Comparison of ENCODE assay signal across 11 mouse cellular contexts in the genomic region with DNA sequence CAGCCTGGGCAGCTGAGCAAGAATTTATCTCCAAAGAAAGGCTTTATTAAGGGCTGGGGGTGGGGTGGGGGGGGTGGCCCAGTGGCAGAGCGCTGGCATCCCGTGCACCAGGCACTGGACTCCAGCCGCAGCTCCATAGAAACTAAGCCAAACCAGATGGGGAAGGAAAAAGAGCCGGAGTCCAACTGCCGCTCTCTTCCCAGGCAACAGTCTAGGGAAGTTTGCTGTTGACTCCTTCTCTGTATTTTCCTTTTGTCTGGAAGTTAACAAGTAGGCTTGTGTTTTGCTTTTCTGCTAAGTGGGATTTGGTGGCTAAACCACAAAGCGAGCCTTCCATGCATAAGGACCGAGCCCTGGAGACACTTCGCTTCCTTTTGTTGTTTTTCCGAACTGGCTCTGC. TPM values are rescaled to one million over a fixed set of nuclear protein-coding genes. Genes with fewer than 3 reads are reported as not detected.
DNase-seq lines count a peak whose midpoint lies in the region; ATAC-seq and TF ChIP-seq lines count a peak whose summit lies in the region.
"Had no signal": no experiment of that assay in that cellular context is flagged by ENCODE, and none has a peak within 500 bp of the region (broad histone marks: within the 10 kb centered on the region; RNA-seq: fewer than 3 reads in every experiment).

No protein-coding gene starts in this region.

- 81% methylated on average over 9 of the region's 9 CpGs for WGBS in intestine, embryonic 16.5 days
- 82% methylated on average over 9 of the region's 9 CpGs for WGBS in intestine, postnatal 0 days
- WGBS in limb, embryonic 11.5 days, result 65% methylated on average over 9 of the region's 9 CpGs
- 75% methylated on average over 9 of the region's 9 CpGs for WGBS in midbrain, embryonic 15.5 days

- peak overlapping the region; percentile 78 for H3K4me3 ChIP-seq in erythroblast, embryonic 14.5 days (replicated peaks)
- no peak overlapping the region for H3K4me3 ChIP-seq in intestine, embryonic 16.5 days (ENCODE audit: low read length)
- H3K4me3 ChIP-seq in intestine, postnatal 0 days (ENCODE audit: low read depth, low read length), result no peak overlapping the region
- no peak overlapping the region for H3K4me3 ChIP-seq in limb, embryonic 11.5 days (ENCODE audit: low read depth, low read length)
- no peak overlapping the region for H3K4me3 ChIP-seq in midbrain, embryonic 15.5 days
- H3K4me3 ChIP-seq: lung, embryonic 15.5 days had no signal

- H3K27ac ChIP-seq in intestine, embryonic 16.5 days (ENCODE audit: low read length), result no peak overlapping the region
- H3K27ac ChIP-seq in intestine, postnatal 0 days (ENCODE audit: low read depth, low read length), result no peak overlapping the region
- no peak overlapping the region for H3K27ac ChIP-seq in limb, embryonic 11.5 days (replicated peaks; ENCODE audit: low read depth, low read length)
- H3K27ac ChIP-seq in midbrain, embryonic 15.5 days, result peak overlapping the region; percentile 51; the same call in 1 of the 2 replicates
- H3K27ac ChIP-seq: lung, embryonic 15.5 days had no signal

- H3K36me3 ChIP-seq in erythroblast, embryonic 14.5 days (ENCODE audit: control insufficient read depth), result peaks cover 83% of the 10 kb centered on the region
- H3K36me3 ChIP-seq in intestine, embryonic 16.5 days (ENCODE audit: control insufficient read depth, insufficient read depth, low read length), result peaks cover 3% of the 10 kb centered on the region; the same call in 1 of the 2 replicates
- peaks cover 6% of the 10 kb centered on the region for H3K36me3 ChIP-seq in intestine, postnatal 0 days (ENCODE audit: control insufficient read depth, insufficient read depth)
- H3K36me3 ChIP-seq in limb, embryonic 11.5 days (ENCODE audit: control insufficient read depth, insufficient read depth, low read length), result peaks cover 5% of the 10 kb centered on the region
- peaks cover 4% of the 10 kb centered on the region; the same call in 1 of the 2 replicates for H3K36me3 ChIP-seq in midbrain, embryonic 15.5 days (replicated peaks)

- H3K27me3 ChIP-seq in erythroblast, embryonic 14.5 days (ENCODE audit: control insufficient read depth), result no peaks in the 10 kb centered on the region
- H3K27me3 ChIP-seq in intestine, embryonic 16.5 days (replicated peaks; ENCODE audit: control insufficient read depth, insufficient read depth, low read length), result no peaks in the 10 kb centered on the region
- H3K27me3 ChIP-seq in intestine, postnatal 0 days (replicated peaks; ENCODE audit: control insufficient read depth, insufficient read depth, low read length), result no peaks in the 10 kb centered on the region
- no peaks in the 10 kb centered on the region for H3K27me3 ChIP-seq in limb, embryonic 11.5 days (ENCODE audit: control insufficient read depth, insufficient read depth, low read length)
- H3K27me3 ChIP-seq in midbrain, embryonic 15.5 days (replicated peaks), result no peaks in the 10 kb centered on the region; the same call in 1 of the 2 replicates
- H3K27me3 ChIP-seq: lung, embryonic 15.5 days had no signal

- DNase-seq in limb, embryonic 11.5 days (ENCODE audit: low spot score), result peak; percentile 39
- DNase-seq in frontal cortex, adult 2 months (ENCODE audit: extremely low spot score in 1 of 2, low spot score in 1 of 2), result no peak
- no peak for DNase-seq in retina, embryonic 14.5 days (ENCODE audit: low spot score)
- DNase-seq: cerebellum, postnatal 25 days; kidney, adult 18-20 months had no signal

- TF ChIP-seq CTCF in intestine, postnatal 0 days (IDR thresholded peaks at IDR 0.05; ENCODE audit: low read depth), result no peak

- peaks cover 26% of the 10 kb centered on the region for H3K9me3 ChIP-seq in erythroblast, embryonic 14.5 days (ENCODE audit: control insufficient read depth, low read length)
- no peaks in the 10 kb centered on the region for H3K9me3 ChIP-seq in intestine, embryonic 16.5 days (ENCODE audit: control insufficient read depth, low read length)
- no peaks in the 10 kb centered on the region for H3K9me3 ChIP-seq in intestine, postnatal 0 days (ENCODE audit: control insufficient read depth)
- no peaks in the 10 kb centered on the region for H3K9me3 ChIP-seq in limb, embryonic 11.5 days (ENCODE audit: control insufficient read depth, low read length)
- H3K9me3 ChIP-seq in midbrain, embryonic 15.5 days, result no peaks in the 10 kb centered on the region
- H3K9me3 ChIP-seq: lung, embryonic 15.5 days had no signal

- H3K9ac ChIP-seq in intestine, embryonic 16.5 days (ENCODE audit: low read depth, low read length), result peak overlapping the region; percentile 17; the same call in 1 of the 2 replicates
- H3K9ac ChIP-seq in intestine, postnatal 0 days (ENCODE audit: low read depth, low read length), result no peak overlapping the region
- no peak overlapping the region for H3K9ac ChIP-seq in limb, embryonic 11.5 days (ENCODE audit: low read length)
- H3K9ac ChIP-seq in midbrain, embryonic 15.5 days, result no peak overlapping the region
- H3K9ac ChIP-seq: lung, embryonic 15.5 days had no signal

- peaks cover 94% of the 10 kb centered on the region for H3K4me1 ChIP-seq in erythroblast, embryonic 14.5 days (ENCODE audit: control insufficient read depth)
- H3K4me1 ChIP-seq in intestine, embryonic 16.5 days (ENCODE audit: control insufficient read depth, insufficient read depth, low read length), result peaks cover 9% of the 10 kb centered on the region; the same call in 1 of the 2 replicates
- peaks cover 10% of the 10 kb centered on the region; the same call in 1 of the 2 replicates for H3K4me1 ChIP-seq in intestine, postnatal 0 days (replicated peaks; ENCODE audit: control insufficient read depth, insufficient read depth, low read length)
- peaks cover 9% of the 10 kb centered on the region for H3K4me1 ChIP-seq in limb, embryonic 11.5 days (ENCODE audit: control insufficient read depth, insufficient read depth, low read length)
- H3K4me1 ChIP-seq in midbrain, embryonic 15.5 days, result peaks cover 18% of the 10 kb centered on the region

- peak overlapping the region; percentile 11; the same call in 1 of the 2 replicates for H3K4me2 ChIP-seq in intestine, embryonic 16.5 days (ENCODE audit: low read depth, low read length)
- no peak overlapping the region for H3K4me2 ChIP-seq in intestine, postnatal 0 days (replicated peaks; ENCODE audit: low read depth)
- H3K4me2 ChIP-seq in limb, embryonic 11.5 days (ENCODE audit: low read depth, severe bottlenecking), result no peak overlapping the region
- no peak overlapping the region for H3K4me2 ChIP-seq in midbrain, embryonic 15.5 days
- H3K4me2 ChIP-seq: lung, embryonic 15.5 days had no signal

- no peak for ATAC-seq in erythroblast, adult 5-6 weeks (replicated peaks; ENCODE audit: low FRiP score, poor library complexity, severe bottlenecking)
- no peak for ATAC-seq in intestine, embryonic 16.5 days
- ATAC-seq in intestine, postnatal 0 days, result no peak
- ATAC-seq in limb, embryonic 11.5 days (ENCODE audit: insufficient number of reproducible peaks, low FRiP score, low TSS enrichment, low read depth), result no peak
- no peak for ATAC-seq in midbrain, embryonic 15.5 days (replicated peaks)

RNA-seq across cellular contexts. Expression of a gene that starts 2.7 kb away (rescaled TPM):
- polyA plus RNA-seq in erythroblast, embryonic 14.5 days (2012), result 42.1 and 83.7 TPM in 2 replicates
- 231 and 288 TPM in 2 replicates for total RNA-seq in erythroblast, adult 5-6 weeks (2015; ENCODE audit: low replicate concordance)
- 381 and 405 TPM in 2 replicates for total RNA-seq in erythroblast, adult 5-6 weeks (2017; ENCODE audit: low replicate concordance)
- polyA plus RNA-seq in intestine, embryonic 16.5 days (2015; fragmentation: Nextera tagmentation; extraction: Ambion mirVana), result 125 and 141 TPM in 2 replicates
- 145 and 158 TPM in 2 replicates for polyA plus RNA-seq in intestine, postnatal 0 days (2015; fragmentation: Nextera tagmentation; extraction: Ambion mirVana)
- 25.5 and 27.5 TPM in 2 replicates for polyA plus RNA-seq in limb, embryonic 11.5 days (2014; fragmentation: Nextera tagmentation; extraction: Ambion mirVana)
- 28.7 and 29.7 TPM in 2 replicates for polyA plus RNA-seq in midbrain, embryonic 15.5 days (2015; fragmentation: Nextera tagmentation; extraction: Ambion mirVana)
- polyA plus RNA-seq in frontal cortex, adult 2 months (2012; rRNA removed), result 34.9 and 35.9 TPM in 2 replicates

RNA-seq across cellular contexts. Expression of a gene that starts 18.6 kb away (rescaled TPM):
- polyA plus RNA-seq in erythroblast, embryonic 14.5 days (2012), result 0.95 and 3.0 TPM in 2 replicates
- not detected in 2 replicates for total RNA-seq in erythroblast, adult 5-6 weeks (2015; ENCODE audit: low replicate concordance)
- 0.94 and 1.3 TPM in 2 replicates for total RNA-seq in erythroblast, adult 5-6 weeks (2017; ENCODE audit: low replicate concordance)
- polyA plus RNA-seq in intestine, embryonic 16.5 days (2015; fragmentation: Nextera tagmentation; extraction: Ambion mirVana), result 116 and 121 TPM in 2 replicates
- 138 and 141 TPM in 2 replicates for polyA plus RNA-seq in intestine, postnatal 0 days (2015; fragmentation: Nextera tagmentation; extraction: Ambion mirVana)
- 0.35 and 0.97 TPM in 2 replicates for polyA plus RNA-seq in limb, embryonic 11.5 days (2014; fragmentation: Nextera tagmentation; extraction: Ambion mirVana)
- 0.17 and 0.30 TPM in 2 replicates for polyA plus RNA-seq in midbrain, embryonic 15.5 days (2015; fragmentation: Nextera tagmentation; extraction: Ambion mirVana)
- not detected in 2 replicates for polyA plus RNA-seq in frontal cortex, adult 2 months (2012; rRNA removed)

RNA-seq across cellular contexts. Expression of a gene that starts 30.2 kb away (rescaled TPM):
- 2.9 and 4.8 TPM in 2 replicates for polyA plus RNA-seq in erythroblast, embryonic 14.5 days (2012)
- 6.1 and 8.6 TPM in 2 replicates for total RNA-seq in erythroblast, adult 5-6 weeks (2015; ENCODE audit: low replicate concordance)
- 6.8 and 17.3 TPM in 2 replicates for total RNA-seq in erythroblast, adult 5-6 weeks (2017; ENCODE audit: low replicate concordance)
- 68.1 and 70.1 TPM in 2 replicates for polyA plus RNA-seq in intestine, embryonic 16.5 days (2015; fragmentation: Nextera tagmentation; extraction: Ambion mirVana)
- polyA plus RNA-seq in intestine, postnatal 0 days (2015; fragmentation: Nextera tagmentation; extraction: Ambion mirVana), result 64.1 and 68.9 TPM in 2 replicates
- polyA plus RNA-seq in limb, embryonic 11.5 days (2014; fragmentation: Nextera tagmentation; extraction: Ambion mirVana), result 72.5 and 77.0 TPM in 2 replicates
- polyA plus RNA-seq in midbrain, embryonic 15.5 days (2015; fragmentation: Nextera tagmentation; extraction: Ambion mirVana), result 88.2 and 91.7 TPM in 2 replicates
- polyA plus RNA-seq in frontal cortex, adult 2 months (2012; rRNA removed), result 37.8 and 45.8 TPM in 2 replicates

RNA-seq across cellular contexts. Expression of a gene that starts 36.3 kb away (rescaled TPM):
- polyA plus RNA-seq in erythroblast, embryonic 14.5 days (2012), result 16.7 and 23.0 TPM in 2 replicates
- 16.1 and 17.1 TPM in 2 replicates for total RNA-seq in erythroblast, adult 5-6 weeks (2015; ENCODE audit: low replicate concordance)
- 4.4 and 6.1 TPM in 2 replicates for total RNA-seq in erythroblast, adult 5-6 weeks (2017; ENCODE audit: low replicate concordance)
- 13.2 and 13.8 TPM in 2 replicates for polyA plus RNA-seq in intestine, embryonic 16.5 days (2015; fragmentation: Nextera tagmentation; extraction: Ambion mirVana)
- 7.7 and 8.2 TPM in 2 replicates for polyA plus RNA-seq in intestine, postnatal 0 days (2015; fragmentation: Nextera tagmentation; extraction: Ambion mirVana)
- polyA plus RNA-seq in limb, embryonic 11.5 days (2014; fragmentation: Nextera tagmentation; extraction: Ambion mirVana), result 23.4 and 25.8 TPM in 2 replicates
- polyA plus RNA-seq in midbrain, embryonic 15.5 days (2015; fragmentation: Nextera tagmentation; extraction: Ambion mirVana), result 16.2 and 17.3 TPM in 2 replicates
- 11.5 and 12.1 TPM in 2 replicates for polyA plus RNA-seq in frontal cortex, adult 2 months (2012; rRNA removed)

Comparison
In these comparisons a context has a peak if more than half of its experiments do, and no peak if none do; other contexts are left out.
1. RNA of a gene that starts 18.6 kb away (polyA plus RNA-seq): 138 to 141 TPM in intestine, postnatal 0 days and 116 to 121 TPM in intestine, embryonic 16.5 days; 0.95 to 3.0 TPM in erythroblast, embryonic 14.5 days, 0.35 to 0.97 TPM in limb, embryonic 11.5 days, 0.17 to 0.30 TPM in midbrain, embryonic 15.5 days and not detected in frontal cortex, adult 2 months; every median in the first group is over 10 times any median in the second.